Mouse (Mus musculus): ENCODE data around the gene Mep1a.

Gene Mep1a

GRCm38 (mm10) chr17:43477621-43478020 lies 25.0 kb downstream of the Mep1a start:
- no peak for DNase-seq (ENCODE audit: low spot score)

DNA sequence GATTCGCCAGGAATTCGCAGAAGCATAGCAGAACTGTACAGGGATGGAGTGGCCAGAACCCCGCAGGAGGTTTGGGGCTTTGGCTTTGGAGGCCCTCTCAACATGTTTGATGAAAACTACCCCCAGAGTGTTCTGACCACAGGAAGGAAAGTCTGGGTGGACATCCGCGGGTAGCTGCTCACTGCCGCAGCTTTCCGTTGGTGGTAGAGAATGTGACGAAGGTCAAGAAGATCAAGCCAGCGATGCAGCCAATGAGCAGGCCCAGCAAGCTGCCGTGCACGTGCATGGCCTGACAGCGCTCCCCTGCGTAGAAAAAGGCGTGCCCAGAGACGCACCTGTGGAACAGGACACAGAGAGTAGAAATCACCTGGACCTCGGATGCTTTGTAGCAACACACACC lies 27.8 kb downstream of the Mep1a start:
- DNase-seq (ENCODE audit: low spot score), result no peak

GRCm38 (mm10) chr17:43472558-43472957 lies 30.1 kb downstream of the Mep1a start:
- no peak for DNase-seq (ENCODE audit: low spot score)

GRCm38 (mm10) chr17:43470039-43470438 lies 32.6 kb downstream of the Mep1a start:
- DNase-seq (ENCODE audit: low spot score), result no peak

DNA sequence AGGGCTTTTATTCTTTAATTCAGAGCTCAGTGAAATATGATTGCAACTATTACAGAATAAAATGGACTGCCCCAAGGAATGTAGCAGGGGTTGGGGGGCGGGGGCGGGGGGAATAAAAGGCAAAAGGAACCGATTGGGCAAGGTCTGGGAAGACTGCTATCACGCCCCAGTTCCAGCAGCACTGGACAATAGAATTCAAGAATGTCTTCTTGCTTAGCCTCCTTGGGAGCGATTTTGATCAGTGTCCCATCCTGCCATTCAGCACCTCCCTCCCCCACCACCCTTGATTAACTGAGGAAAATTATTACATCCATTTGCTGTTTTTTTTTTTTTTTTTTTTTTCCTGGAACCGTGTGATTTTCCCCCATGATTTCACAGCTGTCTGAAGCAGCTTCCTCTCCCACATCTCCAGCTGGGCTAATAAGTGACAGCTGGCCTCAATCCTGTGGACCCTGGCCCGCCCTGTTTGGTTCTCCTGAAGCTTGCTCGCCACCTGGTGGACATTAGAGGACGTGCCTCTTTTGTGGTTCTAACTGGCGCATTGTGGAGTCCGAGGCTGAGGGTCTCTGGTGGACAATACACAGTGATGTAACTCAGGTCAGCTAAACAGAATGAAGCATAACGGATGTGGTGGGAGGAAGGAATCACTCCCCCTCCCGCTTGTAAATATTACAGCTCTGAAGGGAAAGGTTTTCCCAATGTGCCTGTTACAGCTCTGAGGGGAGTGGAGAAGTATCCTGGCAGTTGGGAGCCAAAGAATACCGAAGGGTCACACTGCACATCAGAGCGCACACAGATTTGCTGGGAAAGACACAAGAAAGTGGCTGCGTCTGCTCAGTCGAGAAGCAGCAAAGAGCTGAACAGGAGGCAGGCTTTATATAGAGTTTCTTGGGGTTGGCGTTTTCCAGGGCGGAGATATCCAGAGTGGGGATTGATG lies 42.1 kb downstream of the Mep1a start:
- DNase-seq (ENCODE audit: low spot score), result peak; percentile 71

GRCm38 (mm10) chr17:43459737-43460230 lies 42.8 kb downstream of the Mep1a start:
- no peak for DNase-seq (ENCODE audit: low spot score)

DNA sequence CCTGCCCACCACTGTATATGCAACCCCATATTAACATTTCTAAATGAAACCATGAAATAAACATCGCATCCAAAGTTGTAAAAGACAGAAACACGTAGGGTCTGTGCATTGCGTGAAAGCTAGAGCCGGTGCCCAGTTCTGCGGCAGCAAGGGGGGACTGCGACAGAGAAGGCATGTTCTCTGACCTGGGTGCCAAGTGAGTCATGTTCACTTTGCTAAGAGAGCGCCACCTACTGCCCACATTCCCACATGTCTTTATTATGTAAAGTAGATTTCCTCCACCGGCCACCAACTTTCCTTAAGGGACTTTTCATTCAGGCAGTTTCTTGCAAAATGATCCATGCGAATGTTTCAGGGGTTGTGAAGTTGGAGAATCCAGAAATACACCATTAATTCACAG lies 44.0 kb downstream of the Mep1a start:
- peak; percentile 66 for DNase-seq (ENCODE audit: low spot score)

DNA sequence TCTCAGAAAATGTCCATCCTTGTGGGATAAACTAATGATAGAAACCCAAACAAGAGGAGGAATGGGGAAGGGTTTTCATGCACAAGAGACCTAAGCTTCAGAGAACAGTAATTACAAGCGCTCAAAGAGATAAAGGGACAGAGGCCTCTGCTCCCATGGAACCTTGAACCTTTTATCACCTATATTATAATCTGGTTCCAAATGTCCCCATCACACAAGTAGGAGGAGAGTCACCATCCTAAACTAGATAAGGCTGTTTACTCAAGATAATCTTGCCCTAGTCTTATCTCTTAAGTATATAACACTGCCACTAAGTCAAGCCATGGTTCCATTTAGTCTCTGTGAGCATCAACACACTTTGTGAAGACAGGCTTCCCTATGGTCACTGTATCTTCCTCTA lies 51.4 kb downstream of the Mep1a start:
- DNase-seq (ENCODE audit: low spot score), result no peak

GRCm38 (mm10) chr17:43434485-43434884 lies 68.1 kb downstream of the Mep1a start:
- no peak for DNase-seq (ENCODE audit: low spot score)

DNA sequence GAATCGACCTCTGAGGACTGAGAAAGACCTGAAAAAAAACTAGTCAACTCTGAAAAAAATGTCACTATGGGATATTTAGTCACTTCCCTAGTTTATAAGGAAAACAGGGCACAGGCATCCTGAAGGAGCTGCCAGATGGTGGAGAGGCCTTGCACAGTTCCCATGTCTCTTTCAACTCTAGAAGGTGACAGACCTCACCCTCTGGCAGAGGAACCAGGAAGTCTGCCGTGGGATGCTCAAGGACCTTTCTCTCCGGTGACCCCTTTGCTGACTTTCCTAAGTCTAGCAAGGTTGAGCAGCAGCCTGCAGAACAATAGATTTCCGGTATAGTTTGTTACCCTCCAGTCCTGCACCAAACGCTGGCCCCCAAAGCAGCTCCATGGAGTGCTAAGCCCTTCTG lies 70.9 kb downstream of the Mep1a start:
- DNase-seq (ENCODE audit: low spot score), result no peak
